Mouse (Mus musculus) spleen, adult 2 months (tissue): ENCODE data around the gene Wfdc10.

Experiments
- CTCF ChIP-seq: fragments of 200-500 bp; IDR thresholded peaks from 2 replicates; pipeline ENCODE4 v1.5.1; 2011; ENCODE audit warnings: mild to moderate bottlenecking, inconsistent platforms; ENCODE audit not compliant: insufficient read depth, insufficient read length, insufficient replicate concordance; ENCODE audit errors: extremely low read depth
- POLR2A ChIP-seq: fragments of 200-500 bp; IDR thresholded peaks from 2 replicates; pipeline ENCODE4 v1.6.1; 2011; ENCODE audit warnings: low read depth, low read length, inconsistent platforms

- no peak for TF ChIP-seq CTCF
- no peak for TF ChIP-seq POLR2A
These were observed 9.0 kb downstream of the Wfdc10 start for GRCm38 (mm10) chr2:164664851-164665250.
